Mouse (Mus musculus) inflammation-experienced regulatory T-cells, adult 6 months (primary cell): Measurements from ENCODE around the gene Cd302. TPM values are rescaled to one million over a fixed set of nuclear protein-coding genes. Genes with fewer than 3 reads are reported as not detected.

Experiments used
- polyA plus RNA-seq, 3 experiments: library from polyadenylated mRNA; unstranded; fragments of 100-300 nt; shearing (Covaris generic); gene quantifications; one replicate each; pipeline ENCODE4 v1.2.1; 2017

The Cd302 gene
- polyA plus RNA-seq, 3 experiments from 2014 or later, result 3.7 to 5.9 (median 4.0) TPM

Other genes with a start within 250 kb of the Cd302 start
- 10 to 100 TPM; 18.1 to 36.0 (median 30.1) TPM for gene Baz2b, start 74.6 kb downstream of the Cd302 start, polyA plus RNA-seq
- 100 to 1,000 TPM in 2 of 3 experiments, 10 to 100 TPM in 1; 78.5 to 110 (median 102) TPM for gene March7, start 74.6 kb downstream of the Cd302 start, polyA plus RNA-seq
- gene Ly75, start 98.8 kb upstream of the Cd302 start, polyA plus RNA-seq, result 10 to 100 TPM; 12.4 to 15.1 (median 12.6) TPM